In the genomic region with DNA sequence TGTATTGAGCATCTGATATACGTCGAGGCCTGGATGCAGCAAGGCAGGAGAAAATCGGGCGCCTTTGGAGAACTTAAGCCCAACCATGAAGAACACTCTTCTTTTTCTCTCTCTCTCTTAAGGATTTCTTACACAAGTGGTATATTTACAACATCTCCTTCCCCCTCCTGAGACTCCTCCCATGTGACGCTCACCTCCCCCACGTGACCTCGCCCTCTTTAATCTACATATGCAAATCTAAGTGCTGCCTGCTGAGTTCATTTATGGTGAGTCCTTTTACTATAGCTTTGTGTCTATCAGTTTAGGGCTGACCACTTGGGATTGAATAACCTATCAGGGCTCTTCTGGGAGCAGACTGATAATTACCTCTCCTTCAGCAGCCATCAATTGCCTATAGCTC, we compare ENCODE assay signal across 13 mouse cellular contexts.
DNase-seq lines count a peak whose midpoint lies in the region; ATAC-seq lines count a peak whose summit lies in the region.
"Had no signal": no experiment of that assay in that cellular context is flagged by ENCODE, and none has a peak within 500 bp of the region (broad histone marks: within the 10 kb centered on the region; RNA-seq: fewer than 3 reads in every experiment).

No protein-coding gene starts in this region.

- WGBS in hindbrain, embryonic 10.5 days, result 72% methylated on average over 7 of the region's 7 CpGs
- WGBS in hindbrain, embryonic 16.5 days, result 68% methylated on average over 7 of the region's 7 CpGs
- 50% methylated on average over 7 of the region's 7 CpGs for WGBS in neural tube, embryonic 14.5 days
- WGBS in neural tube, embryonic 15.5 days, result 55% methylated on average over 7 of the region's 7 CpGs
- 66% methylated on average over 7 of the region's 7 CpGs for WGBS in embryonic facial prominence, embryonic 10.5 days

- 0 out of 2 replicates have a peak, but pooled peaks cover 12% of the 10 kb centered on the region for H3K27me3 ChIP-seq in hindbrain, embryonic 10.5 days (ENCODE audit: insufficient read depth, poor library complexity, severe bottlenecking)
- H3K27me3 ChIP-seq in hindbrain, embryonic 16.5 days (replicated peaks; ENCODE audit: control insufficient read depth, insufficient read depth, low read length), result no peaks in the 10 kb centered on the region
- H3K27me3 ChIP-seq in neural tube, embryonic 14.5 days (ENCODE audit: control insufficient read depth, insufficient read depth, low read length), result no peaks in the 10 kb centered on the region
- H3K27me3 ChIP-seq in neural tube, embryonic 15.5 days (replicated peaks), result no peaks in the 10 kb centered on the region
- H3K27me3 ChIP-seq in embryonic facial prominence, embryonic 10.5 days (replicated peaks; ENCODE audit: low read depth, poor library complexity, severe bottlenecking), result 0 out of 2 replicates have a peak, but pooled peaks cover 14% of the 10 kb centered on the region

- no peak for ATAC-seq in hindbrain, embryonic 16.5 days
- no peak for ATAC-seq in neural tube, embryonic 14.5 days (ENCODE audit: low read depth)
- no peak for ATAC-seq in neural tube, embryonic 15.5 days (ENCODE audit: low FRiP score)
- ATAC-seq: activated CD4-positive, CD25-positive, alpha-beta regulatory T cell, adult 4 months had no signal

- H3K4me3 ChIP-seq in hindbrain, embryonic 10.5 days, result no peak overlapping the region
- no peak overlapping the region for H3K4me3 ChIP-seq in hindbrain, embryonic 16.5 days (ENCODE audit: low read length)
- H3K4me3 ChIP-seq in neural tube, embryonic 14.5 days (ENCODE audit: low read depth, low read length), result no peak overlapping the region
- no peak overlapping the region for H3K4me3 ChIP-seq in neural tube, embryonic 15.5 days (replicated peaks)
- no peak overlapping the region for H3K4me3 ChIP-seq in embryonic facial prominence, embryonic 10.5 days

- no peak for DNase-seq in hindbrain, embryonic 10.5 days (ENCODE audit: low spot score)
- DNase-seq in embryonic facial prominence, embryonic 10.5 days (ENCODE audit: low spot score), result no peak
- no peak for DNase-seq in gastrocnemius, postnatal 25 days
- no peak for DNase-seq in layer of hippocampus, postnatal 25 days (ENCODE audit: extremely low spot score in 1 of 2, low spot score in 1 of 2)
- DNase-seq: layer of hippocampus, adult 9-11 months; lung, adult 2 months; right cerebral cortex, adult 18-20 months; thymus, postnatal 4 days had no signal

- H3K4me2 ChIP-seq in hindbrain, embryonic 16.5 days (ENCODE audit: low read length), result no peak overlapping the region
- no peak overlapping the region for H3K4me2 ChIP-seq in neural tube, embryonic 14.5 days (ENCODE audit: low read depth, low read length)
- H3K4me2 ChIP-seq in neural tube, embryonic 15.5 days, result no peak overlapping the region

- H3K27ac ChIP-seq in hindbrain, embryonic 10.5 days, result peak overlapping the region; percentile 23
- H3K27ac ChIP-seq in hindbrain, embryonic 16.5 days (ENCODE audit: low read depth, low read length), result no peak overlapping the region
- peak overlapping the region; percentile 22; the same call in 1 of the 2 replicates for H3K27ac ChIP-seq in neural tube, embryonic 14.5 days (ENCODE audit: low read depth, low read length)
- no peak overlapping the region for H3K27ac ChIP-seq in neural tube, embryonic 15.5 days (replicated peaks)
- peak overlapping the region; percentile 68; the same call in 1 of the 2 replicates for H3K27ac ChIP-seq in embryonic facial prominence, embryonic 10.5 days (replicated peaks)
- H3K27ac ChIP-seq: macrophage had no signal

- H3K9ac ChIP-seq in hindbrain, embryonic 16.5 days (ENCODE audit: low read depth, low read length), result no peak overlapping the region
- H3K9ac ChIP-seq in neural tube, embryonic 14.5 days (replicated peaks; ENCODE audit: low read depth, low read length), result no peak overlapping the region
- no peak overlapping the region for H3K9ac ChIP-seq in neural tube, embryonic 15.5 days (replicated peaks)

- H3K36me3 ChIP-seq in hindbrain, embryonic 10.5 days, result no peaks in the 10 kb centered on the region
- H3K36me3 ChIP-seq in hindbrain, embryonic 16.5 days (ENCODE audit: control insufficient read depth, insufficient read depth, low read length), result no peaks in the 10 kb centered on the region
- H3K36me3 ChIP-seq in neural tube, embryonic 14.5 days (ENCODE audit: control insufficient read depth, insufficient read depth, low read length), result no peaks in the 10 kb centered on the region
- no peaks in the 10 kb centered on the region for H3K36me3 ChIP-seq in neural tube, embryonic 15.5 days
- H3K36me3 ChIP-seq in embryonic facial prominence, embryonic 10.5 days (replicated peaks), result no peaks in the 10 kb centered on the region

- H3K9me3 ChIP-seq in hindbrain, embryonic 10.5 days, result no peaks in the 10 kb centered on the region
- no peaks in the 10 kb centered on the region for H3K9me3 ChIP-seq in hindbrain, embryonic 16.5 days (ENCODE audit: control insufficient read depth, low read length)
- no peaks in the 10 kb centered on the region for H3K9me3 ChIP-seq in neural tube, embryonic 14.5 days (ENCODE audit: control insufficient read depth, low read length)
- no peaks in the 10 kb centered on the region for H3K9me3 ChIP-seq in neural tube, embryonic 15.5 days (replicated peaks)
- H3K9me3 ChIP-seq in embryonic facial prominence, embryonic 10.5 days, result no peaks in the 10 kb centered on the region

- peaks cover 40% of the 10 kb centered on the region for H3K4me1 ChIP-seq in hindbrain, embryonic 10.5 days (replicated peaks)
- 0 out of 2 replicates have a peak, but pooled peaks cover 3% of the 10 kb centered on the region for H3K4me1 ChIP-seq in hindbrain, embryonic 16.5 days (ENCODE audit: control insufficient read depth, insufficient read depth, low read depth, low read length)
- H3K4me1 ChIP-seq in neural tube, embryonic 14.5 days (ENCODE audit: control insufficient read depth, insufficient read depth, low read length), result peaks cover 2% of the 10 kb centered on the region; the same call in 1 of the 2 replicates
- peaks cover 13% of the 10 kb centered on the region for H3K4me1 ChIP-seq in neural tube, embryonic 15.5 days
- peaks cover 45% of the 10 kb centered on the region for H3K4me1 ChIP-seq in embryonic facial prominence, embryonic 10.5 days

Comparison
In these comparisons a context has a peak if more than half of its experiments do, and no peak if none do; other contexts are left out.
1. H3K27ac ChIP-seq: peak in hindbrain, embryonic 10.5 days (single experiment), neural tube, embryonic 14.5 days (single experiment) and embryonic facial prominence, embryonic 10.5 days (single experiment); none in hindbrain, embryonic 16.5 days (single experiment) and neural tube, embryonic 15.5 days (single experiment).